In genomic region chr4:62621880-62622675, GRCm38 (mm10) we compare ENCODE assay signal across 8 mouse cellular contexts.
DNase-seq lines count a peak whose midpoint lies in the region; ATAC-seq and TF ChIP-seq lines count a peak whose summit lies in the region.

No protein-coding gene starts in this region.

- 78% methylated on average over 14 of the region's 14 CpGs for WGBS in liver, adult 2 months
- 55% methylated on average over 14 of the region's 14 CpGs for WGBS in heart, embryonic 15.5 days
- WGBS in limb, embryonic 13.5 days: 63% methylated on average over 14 of the region's 14 CpGs
- 59% methylated on average over 14 of the region's 14 CpGs for WGBS in stomach, embryonic 14.5 days

- peak; percentile 17; the same call in 1 of the 2 replicates for ATAC-seq in heart, embryonic 15.5 days (replicated peaks; ENCODE audit: insufficient number of reproducible peaks, insufficient read depth, low FRiP score, low read depth)
- no peak for ATAC-seq in limb, embryonic 13.5 days (ENCODE audit: low FRiP score, low read depth)
- ATAC-seq in stomach, embryonic 14.5 days (ENCODE audit: insufficient number of reproducible peaks, insufficient read depth, low FRiP score, low read depth): no peak

- TF ChIP-seq POLR2A in liver, adult 2 months (IDR thresholded peaks at IDR 0.05; ENCODE audit: extremely low read depth, insufficient read depth, low read length): no peak

- H3K9ac ChIP-seq in liver, adult 2 months (ENCODE audit: low read depth, low read length): peak overlapping the region; percentile 61
- H3K9ac ChIP-seq in heart, embryonic 15.5 days: peak overlapping the region; percentile 42; the same call in 1 of the 2 replicates
- H3K9ac ChIP-seq in limb, embryonic 13.5 days: peak overlapping the region; percentile 10
- no peak overlapping the region for H3K9ac ChIP-seq in stomach, embryonic 14.5 days (replicated peaks; ENCODE audit: low read depth, low read length)

- no peaks in the 10 kb centered on the region for H3K79me2 ChIP-seq in liver, adult 2 months (ENCODE audit: control insufficient read depth, insufficient read depth, low read length)

- H3K9me3 ChIP-seq in heart, embryonic 15.5 days (replicated peaks): no peaks in the 10 kb centered on the region
- H3K9me3 ChIP-seq in limb, embryonic 13.5 days: no peaks in the 10 kb centered on the region
- H3K9me3 ChIP-seq in stomach, embryonic 14.5 days (ENCODE audit: control insufficient read depth, low read depth, low read length): no peaks in the 10 kb centered on the region

- no peak for TF ChIP-seq CTCF in liver, adult 2 months (IDR thresholded peaks at IDR 0.05; ENCODE audit: low read depth, low read length)

- DNase-seq in liver, adult 2 months (ENCODE audit: extremely low read depth, low read depth, low spot score): no peak
- no peak for DNase-seq in liver
- no peak for DNase-seq in thymus, postnatal 25 days
- no peak for DNase-seq in urinary bladder, adult 18-20 months (ENCODE audit: low spot score in 2 of 2)
- no peak for DNase-seq in urinary bladder, postnatal 4 days (ENCODE audit: low spot score in 2 of 2)

- peak overlapping the region; percentile 48 for H3K4me3 ChIP-seq in liver, adult 2 months (ENCODE audit: insufficient read depth, low read depth, low read length)
- peak overlapping the region; percentile 46 for H3K4me3 ChIP-seq in heart, embryonic 15.5 days
- H3K4me3 ChIP-seq in limb, embryonic 13.5 days: no peak overlapping the region
- H3K4me3 ChIP-seq in stomach, embryonic 14.5 days (ENCODE audit: low read depth, low read length): no peak overlapping the region

- no peaks in the 10 kb centered on the region for H3K27me3 ChIP-seq in liver, adult 2 months (ENCODE audit: control insufficient read depth, insufficient read depth, low read length)
- peaks cover 18% of the 10 kb centered on the region for H3K27me3 ChIP-seq in heart, embryonic 15.5 days
- H3K27me3 ChIP-seq in limb, embryonic 13.5 days: no peaks in the 10 kb centered on the region
- no peaks in the 10 kb centered on the region for H3K27me3 ChIP-seq in stomach, embryonic 14.5 days (ENCODE audit: control insufficient read depth, insufficient read depth, low read length)

- H3K27ac ChIP-seq in liver, adult 2 months (replicated peaks; ENCODE audit: insufficient read depth, low read depth, low read length): peak overlapping the region; percentile 80
- H3K27ac ChIP-seq in heart, embryonic 15.5 days: peak overlapping the region; percentile 85
- no peak overlapping the region; the same call in 1 of the 2 replicates for H3K27ac ChIP-seq in limb, embryonic 13.5 days
- peak overlapping the region; percentile 48; the same call in 1 of the 2 replicates for H3K27ac ChIP-seq in stomach, embryonic 14.5 days (ENCODE audit: low read length)

- 0 out of 2 replicates have a peak, but pooled peaks cover 2% of the 10 kb centered on the region for H3K4me1 ChIP-seq in liver, adult 2 months (ENCODE audit: control insufficient read depth, insufficient read depth, low read length)
- peaks cover 47% of the 10 kb centered on the region for H3K4me1 ChIP-seq in heart, embryonic 15.5 days (replicated peaks)
- H3K4me1 ChIP-seq in limb, embryonic 13.5 days: peaks cover 61% of the 10 kb centered on the region
- H3K4me1 ChIP-seq in stomach, embryonic 14.5 days (ENCODE audit: control insufficient read depth, insufficient read depth, low read length): peaks cover 33% of the 10 kb centered on the region

- H3K4me2 ChIP-seq in heart, embryonic 15.5 days: peak overlapping the region; percentile 54
- H3K4me2 ChIP-seq in limb, embryonic 13.5 days (replicated peaks): no peak overlapping the region
- H3K4me2 ChIP-seq in stomach, embryonic 14.5 days (replicated peaks; ENCODE audit: low read depth, low read length): no peak overlapping the region; the same call in 1 of the 2 replicates

- no peaks in the 10 kb centered on the region for H3K36me3 ChIP-seq in liver, adult 2 months (ENCODE audit: control insufficient read depth, insufficient read depth, low read length)
- no peaks in the 10 kb centered on the region for H3K36me3 ChIP-seq in heart, embryonic 15.5 days
- no peaks in the 10 kb centered on the region for H3K36me3 ChIP-seq in limb, embryonic 13.5 days
- no peaks in the 10 kb centered on the region; the same call in 1 of the 2 replicates for H3K36me3 ChIP-seq in stomach, embryonic 14.5 days (ENCODE audit: control insufficient read depth, insufficient read depth, low read length)

Comparison
In these comparisons a context has a peak if more than half of its experiments do, and no peak if none do; other contexts are left out.
1. H3K4me3 ChIP-seq: peak in liver, adult 2 months (single experiment) and heart, embryonic 15.5 days (single experiment); none in limb, embryonic 13.5 days (single experiment) and stomach, embryonic 14.5 days (single experiment).